Mouse (Mus musculus) activated CD4-positive, CD25-positive, alpha-beta regulatory T cell (primary cell): Measurements from ENCODE around the gene Spin2g. TPM values are rescaled to one million over a fixed set of nuclear protein-coding genes. Genes with fewer than 3 reads are reported as not detected.

Experiments used
- polyA plus RNA-seq, 2 experiments: library from polyadenylated mRNA; unstranded; fragments of 100-300 nt; shearing (Covaris generic); gene quantifications; one replicate each; pipeline ENCODE4 v1.2.1; 2017

The Spin2g gene
- polyA plus RNA-seq: under 1 TPM in 1 of 2 experiments, not detected in 1; 0.44 TPM

GRCm38 (mm10) chrX:34238633-34239032, at the start of gene Spin2g:
TSS of gene Spin2g (minus strand) at chrX:34238733.

Other genes starting within 250 kb of the Spin2g start
- gene Btbd35f9, start 77.2 kb downstream of the Spin2g start, polyA plus RNA-seq: not detected
- not detected for gene Btbd35f8, start 211.8 kb upstream of the Spin2g start, polyA plus RNA-seq